In genomic region chr5:149203796-149204375, GRCm38 (mm10) we compare ENCODE assay signal across 26 mouse cellular contexts. TPM values are rescaled to one million over a fixed set of nuclear protein-coding genes. Genes with fewer than 3 reads are reported as not detected.
DNase-seq lines count a peak whose midpoint lies in the region; ATAC-seq and TF ChIP-seq lines count a peak whose summit lies in the region.
"Had no signal": no experiment of that assay in that cellular context is flagged by ENCODE, and none has a peak within 500 bp of the region (broad histone marks: within the 10 kb centered on the region; RNA-seq: fewer than 3 reads in every experiment).

No protein-coding gene starts in this region.

- peaks cover 55% of the 10 kb centered on the region for H3K36me3 ChIP-seq in kidney, embryonic 16.5 days (ENCODE audit: insufficient read depth, low read length)
- peaks cover 82% of the 10 kb centered on the region for H3K36me3 ChIP-seq in C2C12 (ENCODE audit: control insufficient read depth, insufficient read depth)
- peaks cover 12% of the 10 kb centered on the region for H3K36me3 ChIP-seq in hindbrain, embryonic 11.5 days (ENCODE audit: control insufficient read depth, insufficient read depth, low read length)
- H3K36me3 ChIP-seq in limb, embryonic 10.5 days, result peaks cover 93% of the 10 kb centered on the region

- H3K4me2 ChIP-seq in kidney, embryonic 16.5 days (replicated peaks; ENCODE audit: low read depth, low read length), result no peak overlapping the region
- no peak overlapping the region for H3K4me2 ChIP-seq in hindbrain, embryonic 11.5 days (replicated peaks; ENCODE audit: low read depth, low read length)
- H3K4me2 ChIP-seq: embryonic facial prominence, embryonic 12.5 days; forebrain, embryonic 12.5 days; heart, embryonic 12.5 days; hindbrain, embryonic 14.5 days; lung, embryonic 15.5 days; stomach, embryonic 15.5 days had no signal

- WGBS in kidney, embryonic 16.5 days, result 72% methylated on average over 4 of the region's 4 CpGs
- WGBS in hindbrain, embryonic 11.5 days, result 85% methylated on average over 4 of the region's 4 CpGs
- WGBS in limb, embryonic 10.5 days, result 90% methylated on average over 4 of the region's 4 CpGs

- 0 out of 2 replicates have a peak overlapping the region, but pooled peaks have one; percentile 13 for H3K27ac ChIP-seq in kidney, embryonic 16.5 days (ENCODE audit: low read length)
- H3K27ac ChIP-seq in embryonic fibroblast, embryonic 13.5 days (ENCODE audit: insufficient read depth, low read length), result 0 out of 2 replicates have a peak overlapping the region, but pooled peaks have one; percentile 44
- H3K27ac ChIP-seq in hindbrain, embryonic 11.5 days (ENCODE audit: low read depth, low read length), result no peak overlapping the region
- no peak overlapping the region for H3K27ac ChIP-seq in limb, embryonic 10.5 days
- H3K27ac ChIP-seq: forebrain, embryonic 12.5 days; hindbrain, embryonic 14.5 days; liver, embryonic 14.5 days; lung, embryonic 15.5 days; midbrain, embryonic 10.5 days; stomach, embryonic 15.5 days had no signal

- no peak overlapping the region for H3K9ac ChIP-seq in kidney, embryonic 16.5 days (replicated peaks; ENCODE audit: low read length)
- H3K9ac ChIP-seq in hindbrain, embryonic 11.5 days (ENCODE audit: low read depth, low read length), result no peak overlapping the region
- H3K9ac ChIP-seq: embryonic facial prominence, embryonic 12.5 days; forebrain, embryonic 12.5 days; heart, embryonic 12.5 days; hindbrain, embryonic 14.5 days; liver, embryonic 14.5 days; lung, embryonic 15.5 days; stomach, embryonic 15.5 days had no signal

- ATAC-seq in kidney, embryonic 16.5 days (ENCODE audit: low FRiP score, low TSS enrichment), result 0 out of 2 replicates have a peak, but pooled peaks have one; percentile 23
- ATAC-seq in hindbrain, embryonic 11.5 days (ENCODE audit: low FRiP score), result no peak
- ATAC-seq: inflammation-experienced regulatory T-cells, adult 6 months; midbrain, embryonic 16.5 days had no signal

- H3K27me3 ChIP-seq in kidney, embryonic 16.5 days (ENCODE audit: insufficient read depth, low read length), result no peaks in the 10 kb centered on the region
- H3K27me3 ChIP-seq in C2C12 (ENCODE audit: control insufficient read depth, insufficient read depth, insufficient read length), result no peaks in the 10 kb centered on the region
- no peaks in the 10 kb centered on the region for H3K27me3 ChIP-seq in hindbrain, embryonic 11.5 days (ENCODE audit: control insufficient read depth, insufficient read depth, low read length)
- no peaks in the 10 kb centered on the region for H3K27me3 ChIP-seq in limb, embryonic 10.5 days (ENCODE audit: low read depth, poor library complexity, severe bottlenecking)
- H3K27me3 ChIP-seq: embryonic facial prominence, embryonic 12.5 days; forebrain, embryonic 12.5 days; heart, embryonic 12.5 days; lung, embryonic 15.5 days; stomach, embryonic 15.5 days had no signal

- TF ChIP-seq POLR2A in embryonic fibroblast, embryonic 13.5 days (IDR thresholded peaks at IDR 0.05; ENCODE audit: low read depth, low read length), result no peak

- no peak for TF ChIP-seq CTCF in C2C12 (IDR thresholded peaks at IDR 0.05; ENCODE audit: control insufficient read depth, insufficient read depth, insufficient read length)
- TF ChIP-seq CTCF in embryonic fibroblast, embryonic 13.5 days (IDR thresholded peaks at IDR 0.05; ENCODE audit: borderline replicate concordance, insufficient read depth, low read length), result no peak

- no peak overlapping the region for H3K4me3 ChIP-seq in kidney, embryonic 16.5 days (ENCODE audit: low read length)
- H3K4me3 ChIP-seq in C2C12 (ENCODE audit: insufficient read depth, poor library complexity, severe bottlenecking), result no peak overlapping the region
- no peak overlapping the region for H3K4me3 ChIP-seq in embryonic fibroblast, embryonic 13.5 days (ENCODE audit: insufficient read depth, low read length)
- no peak overlapping the region for H3K4me3 ChIP-seq in hindbrain, embryonic 11.5 days (ENCODE audit: low read depth, low read length)
- H3K4me3 ChIP-seq in limb, embryonic 10.5 days, result no peak overlapping the region
- H3K4me3 ChIP-seq: embryonic facial prominence, embryonic 12.5 days; erythroblast, embryonic 14.5 days; forebrain, embryonic 12.5 days; heart, embryonic 12.5 days; lung, embryonic 15.5 days; midbrain, embryonic 10.5 days; stomach, embryonic 15.5 days had no signal

- DNase-seq in kidney, postnatal 25 days, result no peak
- peak; percentile 25 for DNase-seq in 3T3-L1 (ENCODE audit: low read depth, low spot score)
- DNase-seq in hindbrain, embryonic 11.5 days (ENCODE audit: low spot score), result no peak
- DNase-seq in limb, embryonic 10.5 days (ENCODE audit: low spot score), result no peak
- DNase-seq: adrenal gland, postnatal 10 days; cerebellum, adult 18-20 months; cerebellum, postnatal 14 days; heart, postnatal 10 days; lung, postnatal 36 days; right cerebral cortex, adult 18-20 months; right cerebral cortex, postnatal 4 days had no signal

- no peaks in the 10 kb centered on the region for H3K9me3 ChIP-seq in kidney, embryonic 16.5 days (ENCODE audit: low read length)
- no peaks in the 10 kb centered on the region for H3K9me3 ChIP-seq in hindbrain, embryonic 11.5 days (ENCODE audit: control insufficient read depth, low read length)
- no peaks in the 10 kb centered on the region for H3K9me3 ChIP-seq in limb, embryonic 10.5 days (replicated peaks)
- H3K9me3 ChIP-seq: embryonic facial prominence, embryonic 12.5 days; forebrain, embryonic 12.5 days; G1E; heart, embryonic 12.5 days; lung, embryonic 15.5 days; midbrain, embryonic 10.5 days; stomach, embryonic 15.5 days had no signal

- H3K4me1 ChIP-seq in kidney, embryonic 16.5 days (ENCODE audit: insufficient read depth, low read length), result 0 out of 2 replicates have a peak, but pooled peaks cover 5% of the 10 kb centered on the region
- H3K4me1 ChIP-seq in embryonic fibroblast, embryonic 13.5 days (ENCODE audit: control insufficient read depth, insufficient read depth, low read length), result no peaks in the 10 kb centered on the region; the same call in 1 of the 2 replicates
- H3K4me1 ChIP-seq in hindbrain, embryonic 11.5 days (replicated peaks; ENCODE audit: control insufficient read depth, insufficient read depth, low read length), result no peaks in the 10 kb centered on the region; the same call in 1 of the 2 replicates
- no peaks in the 10 kb centered on the region for H3K4me1 ChIP-seq in limb, embryonic 10.5 days
- H3K4me1 ChIP-seq: heart, embryonic 12.5 days; stomach, embryonic 15.5 days had no signal

- peaks cover 58% of the 10 kb centered on the region for H3K79me2 ChIP-seq in C2C12 (ENCODE audit: control insufficient read depth, insufficient read depth)

- peak overlapping the region; percentile 20 for H3ac ChIP-seq in C2C12 (ENCODE audit: control insufficient read depth, insufficient read length, low read depth)

- peaks cover 36% of the 10 kb centered on the region for H3K79me3 ChIP-seq in C2C12 (ENCODE audit: low read depth)

TF ChIP-seq in C2C12, 6 proteins besides CTCF, POLR2A, EP300 and RAD21:
- no peak for TF ChIP-seq CEBPB (IDR thresholded peaks at IDR 0.05; ENCODE audit: low read depth)

RNA-seq across cellular contexts. Expression of gene Hmgb1, which starts 19.6 kb away (rescaled TPM):
- polyA plus RNA-seq in kidney, embryonic 16.5 days (2015; fragmentation: Nextera tagmentation; extraction: Ambion mirVana), result 1,366 and 1,384 TPM in 2 replicates
- 185 TPM for polyA plus RNA-seq in C2C12 (2012; fragmentation: generic; extraction: Trizol)
- 131 and 138 TPM in 2 replicates for polyA plus RNA-seq in embryonic fibroblast, embryonic 13.5 days (2011; ENCODE audit: insufficient read length, low read depth, missing spikeins)
- 1,633 and 1,649 TPM in 2 replicates for polyA plus RNA-seq in hindbrain, embryonic 11.5 days (2014; fragmentation: Nextera tagmentation; extraction: Ambion mirVana)
- 1,666 and 1,835 TPM in 2 replicates for polyA plus RNA-seq in limb, embryonic 10.5 days (2016; fragmentation: Nextera tagmentation; extraction: Ambion mirVana)

RNA-seq across cellular contexts. Expression of gene Uspl1, which starts 19.7 kb away (rescaled TPM):
- 41.1 and 45.2 TPM in 2 replicates for polyA plus RNA-seq in kidney, embryonic 16.5 days (2015; fragmentation: Nextera tagmentation; extraction: Ambion mirVana)
- polyA plus RNA-seq in C2C12 (2012; fragmentation: generic; extraction: Trizol), result 17.8 TPM
- 31.3 and 37.2 TPM in 2 replicates for polyA plus RNA-seq in embryonic fibroblast, embryonic 13.5 days (2011; ENCODE audit: insufficient read length, low read depth, missing spikeins)
- polyA plus RNA-seq in hindbrain, embryonic 11.5 days (2014; fragmentation: Nextera tagmentation; extraction: Ambion mirVana), result 73.7 and 79.9 TPM in 2 replicates
- 72.9 and 78.7 TPM in 2 replicates for polyA plus RNA-seq in limb, embryonic 10.5 days (2016; fragmentation: Nextera tagmentation; extraction: Ambion mirVana)

Comparison
In these comparisons a context has a peak if more than half of its experiments do, and no peak if none do; other contexts are left out.
1. H3K27ac ChIP-seq: peak in kidney, embryonic 16.5 days (single experiment) and embryonic fibroblast, embryonic 13.5 days (single experiment); none in hindbrain, embryonic 11.5 days (single experiment) and limb, embryonic 10.5 days (single experiment).